Mouse (Mus musculus): Measurements from ENCODE around the gene Crybg2. TPM values are rescaled to one million over a fixed set of nuclear protein-coding genes. Genes with fewer than 3 reads are reported as not detected.

Crybg2 gene
- total RNA-seq, 4 experiments from 2014 or later = not detected

GRCm38 (mm10) chr4:134058166-134058715 is 2.4 kb upstream of the Crybg2 start:
- no peak for DNase-seq

- DNase-seq = no peak
Observed at GRCm38 (mm10) chr4:134058908-134059307, 1.7 kb upstream of the Crybg2 start.

- no peak for DNase-seq
Observed at GRCm38 (mm10) chr4:134061166-134061830, 683 bp downstream of the Crybg2 start.

- DNase-seq = no peak
Observed at GRCm38 (mm10) chr4:134061944-134062446, 1.4 kb downstream of the Crybg2 start.

GRCm38 (mm10) chr4:134062561-134062960 is 1.9 kb downstream of the Crybg2 start:
- DNase-seq = no peak

GRCm38 (mm10) chr4:134065431-134066004 is 4.9 kb downstream of the Crybg2 start:
- DNase-seq = no peak

- no peak for DNase-seq
Observed at GRCm38 (mm10) chr4:134067383-134067782, 6.8 kb downstream of the Crybg2 start.

GRCm38 (mm10) chr4:134067833-134068544 is 7.4 kb downstream of the Crybg2 start:
- DNase-seq = no peak

GRCm38 (mm10) chr4:134068793-134069580 is 8.4 kb downstream of the Crybg2 start:
- no peak for DNase-seq

- no peak for DNase-seq
Observed at GRCm38 (mm10) chr4:134078694-134079093, 18.1 kb downstream of the Crybg2 start.

- DNase-seq = no peak
Observed at GRCm38 (mm10) chr4:134080674-134081073, 20.1 kb downstream of the Crybg2 start.

- peak; percentile 38 for DNase-seq
Observed at GRCm38 (mm10) chr4:134081730-134082386, 21.2 kb downstream of the Crybg2 start.

- DNase-seq = no peak
Observed at GRCm38 (mm10) chr4:134082460-134082859, 21.8 kb downstream of the Crybg2 start.

- no peak for DNase-seq
Observed at GRCm38 (mm10) chr4:134084999-134085398, 24.4 kb downstream of the Crybg2 start.

- DNase-seq = peak; percentile 27
Observed at GRCm38 (mm10) chr4:134087412-134087811, 26.8 kb downstream of the Crybg2 start.

GRCm38 (mm10) chr4:134089029-134089428 is 28.4 kb downstream of the Crybg2 start:
- DNase-seq = no peak

- no peak for DNase-seq
Observed at GRCm38 (mm10) chr4:134090521-134091224, 30.1 kb downstream of the Crybg2 start.

GRCm38 (mm10) chr4:134091225-134091529 is 30.6 kb downstream of the Crybg2 start:
- no peak for DNase-seq

GRCm38 (mm10) chr4:134092382-134093288 is 32.0 kb downstream of the Crybg2 start:
- DNase-seq = peak; percentile 24

GRCm38 (mm10) chr4:134094004-134094564 is 33.5 kb downstream of the Crybg2 start:
- no peak for DNase-seq
